Mouse (Mus musculus) G1E (cell line): ENCODE results near the gene Hepacam. TPM values are rescaled to one million over a fixed set of nuclear protein-coding genes. Genes with fewer than 3 reads are reported as not detected.

Experiments used
- ATAC-seq: 2 replicates; pipeline ENCODE4 v1.8.0; 2016; ENCODE audit warnings: mild to moderate bottlenecking; ENCODE audit not compliant: insufficient number of reproducible peaks, poor library complexity, low FRiP score, severe bottlenecking; ENCODE audit errors: extremely low read depth
- DNase-seq: peaks from one replicate; pipeline ENCODE4 v3.0.0; 2012; ENCODE audit warnings: low spot score
- H3K27me3 ChIP-seq: 2 replicates; pipeline ENCODE4 v1.6.1; 2012; ENCODE audit warnings: mild to moderate bottlenecking, low read length, inconsistent platforms; ENCODE audit not compliant: insufficient read depth
- H3K36me3 ChIP-seq: replicated peaks from 2 replicates; pipeline ENCODE3; 2012; ENCODE audit warnings: mild to moderate bottlenecking, inconsistent platforms
- H3K4me1 ChIP-seq: 2 replicates; pipeline ENCODE4 v1.6.1; 2012; ENCODE audit warnings: low read depth, low read length, inconsistent platforms, mixed read lengths; ENCODE audit not compliant: insufficient read depth
- H3K4me3 ChIP-seq: 2 replicates; pipeline ENCODE4 v1.5.1; 2012; ENCODE audit warnings: low read depth, mild to moderate bottlenecking, inconsistent platforms, low read length, moderate library complexity, mixed read lengths
- H3K9me3 ChIP-seq: replicated peaks from 2 replicates; pipeline ENCODE4 v1.6.1; 2012; ENCODE audit warnings: inconsistent platforms
- CTCF ChIP-seq: IDR thresholded peaks from 2 replicates; pipeline ENCODE4 v1.5.1; 2012; ENCODE audit warnings: low read depth, low read length, inconsistent platforms, mixed read lengths
- GATA1 ChIP-seq: IDR thresholded peaks from 2 replicates; pipeline ENCODE4 v1.6.1; 2012; ENCODE audit warnings: borderline replicate concordance, low read length, inconsistent platforms, mixed read lengths
- GATA2 ChIP-seq: IDR thresholded peaks from 2 replicates; pipeline ENCODE4 v1.6.1; 2012; ENCODE audit warnings: low read depth, low read length, inconsistent platforms, borderline replicate concordance
- POLR2AphosphoS5 ChIP-seq: IDR thresholded peaks from 2 replicates; pipeline ENCODE4 v1.6.1; 2012; ENCODE audit warnings: low read depth, low read length, inconsistent platforms; ENCODE audit not compliant: insufficient replicate concordance
- TAL1 ChIP-seq: conservative IDR thresholded peaks from 2 replicates; pipeline ENCODE4 v1.6.1; 2012; ENCODE audit warnings: low read depth, low read length, inconsistent platforms, mixed read lengths
- polyA plus RNA-seq: library from polyadenylated mRNA; stranded (reverse); fragments of >175 nt; gene quantifications from 2 replicates; pipeline ENCODE4 v1.2.3, GENCODE M21; 2012
- total RNA-seq, 2 experiments: library from RNA; stranded (forward) in 1 of 2; stranded (reverse) in 1 of 2; fragments of 200-1000 nt in 1 of 2; fragments of >200 nt in 1 of 2; fragmentation: Nextera tagmentation in 1 of 2; gene quantifications; 2 replicates each; pipeline ENCODE4 v1.2.3; 2014 to 2017

The Hepacam gene
- total and polyA plus RNA-seq, 3 experiments, result not detected

- H3K27me3 ChIP-seq, result peaks cover 25% of the 10 kb centered on the region
- TF ChIP-seq GATA2 (no peak), POLR2AphosphoS5 (no peak), TAL1 (no peak), GATA1 (no peak), CTCF (no peak)
- H3K4me3 ChIP-seq, result no peak within 1 kb of the TSS
- no peaks in the 10 kb centered on the region for H3K9me3 ChIP-seq
- no peak for DNase-seq
- no peaks in the 10 kb centered on the region for H3K4me1 ChIP-seq
- no peak for ATAC-seq
- no peaks in the 10 kb centered on the region for H3K36me3 ChIP-seq
These were observed 34.7 kb downstream of the Hepacam start, which contains the start of gene Robo4 for GRCm38 (mm10) chr9:37401802-37402201. Gene Robo4 (plus strand): TSS chr9:37401897.

- no peaks in the 10 kb centered on the region for H3K9me3 ChIP-seq
- peaks cover 25% of the 10 kb centered on the region for H3K27me3 ChIP-seq
- no peaks in the 10 kb centered on the region for H3K36me3 ChIP-seq
- no peak for ATAC-seq
- no peak overlapping the region for H3K4me3 ChIP-seq
- no peak for DNase-seq
- H3K4me1 ChIP-seq, result no peaks in the 10 kb centered on the region
- no peak for TF ChIP-seq POLR2AphosphoS5
- TF ChIP-seq TAL1, result no peak
- no peak for TF ChIP-seq GATA2
- no peak for TF ChIP-seq CTCF
- no peak for TF ChIP-seq GATA1
These were observed 35.4 kb downstream of the Hepacam start for GRCm38 (mm10) chr9:37402501-37402900.

- no peak for DNase-seq
- Histone ChIP-seq H3K4me1 (no peaks in the 10 kb centered on the region), H3K9me3 (no peaks in the 10 kb centered on the region), H3K27me3 (peaks cover 29% of the 10 kb centered on the region), H3K4me3 (no peak overlapping the region), H3K36me3 (no peaks in the 10 kb centered on the region)
- no peak for TF ChIP-seq GATA1
- TF ChIP-seq TAL1, result no peak
- no peak for TF ChIP-seq POLR2AphosphoS5
- TF ChIP-seq CTCF, result no peak
- no peak for TF ChIP-seq GATA2
- ATAC-seq, result no peak
These were observed 35.9 kb downstream of the Hepacam start for GRCm38 (mm10) chr9:37403011-37403410.

DNA sequence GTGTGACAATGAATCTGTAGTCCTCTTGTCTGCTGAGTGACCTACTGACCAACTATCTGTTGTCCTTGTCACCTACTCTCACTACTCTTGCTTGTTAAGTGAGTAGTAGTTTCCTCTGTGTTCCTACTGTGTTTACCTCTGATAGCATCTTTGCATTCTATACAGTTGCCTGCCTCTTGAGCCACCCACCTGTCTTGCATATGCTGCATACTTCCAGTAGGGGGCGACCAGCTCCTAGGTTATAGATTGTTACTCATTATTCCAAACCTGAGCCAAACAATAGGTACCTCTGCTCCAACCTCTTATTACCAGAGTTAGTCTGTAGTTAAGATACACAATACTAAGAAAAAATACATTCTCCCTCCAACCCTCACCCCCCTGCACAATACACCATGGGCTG is 39.2 kb downstream of the Hepacam start:
- DNase-seq, result no peak
- Histone ChIP-seq H3K9me3 (no peaks in the 10 kb centered on the region), H3K4me1 (no peaks in the 10 kb centered on the region), H3K27me3 (peaks cover 45% of the 10 kb centered on the region), H3K4me3 (no peak overlapping the region), H3K36me3 (no peaks in the 10 kb centered on the region)
- no peak for ATAC-seq
- TF ChIP-seq TAL1 (no peak), CTCF (peak; percentile 78), GATA1 (no peak)

DNA sequence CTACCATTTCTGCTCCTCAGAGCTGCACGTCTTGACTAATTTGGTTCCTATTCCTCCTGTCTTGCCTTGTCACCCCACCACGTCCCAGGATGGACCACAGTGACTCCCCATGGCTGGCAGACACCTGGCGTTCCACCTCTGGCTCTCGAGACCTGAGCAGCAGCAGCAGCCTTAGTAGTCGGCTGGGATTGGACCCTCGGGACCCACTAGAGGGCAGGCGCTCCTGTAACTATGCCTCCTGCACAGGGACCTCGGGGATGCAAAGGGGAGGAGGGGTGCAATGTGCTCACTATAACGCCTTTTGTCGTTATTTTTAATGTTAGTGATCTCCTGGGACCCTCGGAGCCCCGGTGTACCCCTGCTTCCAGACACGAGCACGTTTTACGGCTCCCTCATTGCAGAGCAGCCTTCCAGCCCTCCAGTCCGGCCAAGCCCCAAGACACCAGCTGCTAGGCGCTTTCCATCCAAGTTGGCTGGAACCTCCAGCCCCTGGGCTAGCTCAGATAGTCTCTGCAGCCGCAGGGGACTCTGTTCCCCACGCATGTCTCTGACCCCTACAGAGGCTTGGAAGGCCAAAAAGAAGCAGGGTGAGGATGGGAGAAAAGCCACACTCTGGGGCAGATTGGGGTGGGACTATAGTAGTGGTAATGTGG is 40.8 kb downstream of the Hepacam start:
- H3K4me3 ChIP-seq, result no peak overlapping the region
- H3K9me3 ChIP-seq, result no peaks in the 10 kb centered on the region
- no peaks in the 10 kb centered on the region for H3K36me3 ChIP-seq
- H3K27me3 ChIP-seq, result peaks cover 37% of the 10 kb centered on the region
- TF ChIP-seq GATA1 (no peak), GATA2 (no peak), CTCF (no peak)
- ATAC-seq (no peak), DNase-seq (no peak)
- H3K4me1 ChIP-seq, result no peaks in the 10 kb centered on the region

GRCm38 (mm10) chr9:37409698-37410445 is 42.7 kb downstream of the Hepacam start:
- TF ChIP-seq CTCF (no peak), POLR2AphosphoS5 (no peak), GATA2 (no peak), TAL1 (no peak), GATA1 (no peak)
- ATAC-seq (no peak), DNase-seq (no peak)
- no peak overlapping the region for H3K4me3 ChIP-seq
- H3K9me3 ChIP-seq, result no peaks in the 10 kb centered on the region
- H3K27me3 ChIP-seq, result peaks cover 34% of the 10 kb centered on the region
- H3K36me3 ChIP-seq, result no peaks in the 10 kb centered on the region
- no peaks in the 10 kb centered on the region for H3K4me1 ChIP-seq
